Mouse (Mus musculus): Measurements from ENCODE around the gene Dio1.
A peak's percentile ranks its signal among the peaks of the same experiment; 100 is the strongest.

Gene Dio1

DNA sequence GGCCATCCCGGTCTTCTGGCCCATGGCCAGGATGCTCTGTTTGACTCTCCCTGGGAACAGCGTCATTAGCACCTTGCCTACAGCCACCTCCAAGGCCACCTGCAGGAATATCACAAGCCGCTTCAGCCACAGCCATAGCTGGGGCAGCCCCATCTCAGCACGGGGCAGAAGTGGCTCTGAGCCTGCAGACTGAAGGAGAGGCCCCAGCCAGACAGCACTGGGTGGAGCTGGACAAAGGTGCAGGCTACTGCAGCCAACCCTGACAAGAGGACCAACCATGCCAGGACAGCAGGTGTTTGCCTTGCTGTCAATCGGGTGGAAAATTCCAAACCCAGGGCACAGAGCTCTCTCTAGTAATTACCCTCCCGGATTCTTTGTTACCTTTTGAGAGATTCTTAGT lies at the start of gene Dio1:
Gene Dio1 (minus strand): TSS at position 204 of the 400 bp plus-strand sequence.
- Histone ChIP-seq H3K4me1 (replicated peaks; ENCODE audit: low read depth, low read length) (no peaks in the 10 kb centered on the region), H3K36me3 (ENCODE audit: insufficient read depth, low read length) (no peaks in the 10 kb centered on the region), H3K9me3 (ENCODE audit: low read length) (no peaks in the 10 kb centered on the region), H3K4me3 (replicated peaks; ENCODE audit: low read length) (no peak within 1 kb of the TSS), H3K27me3 (ENCODE audit: insufficient read depth, low read length) (peaks cover 6% of the 10 kb centered on the region)
- TF ChIP-seq CTCF (conservative IDR thresholded peaks at IDR 0.05; ENCODE audit: low read length) (no peak), POU5F1 (IDR thresholded peaks at IDR 0.05; ENCODE audit: borderline replicate concordance, low read length) (no peak), NANOG (IDR thresholded peaks at IDR 0.05; ENCODE audit: borderline replicate concordance, low read length) (no peak)

DNA sequence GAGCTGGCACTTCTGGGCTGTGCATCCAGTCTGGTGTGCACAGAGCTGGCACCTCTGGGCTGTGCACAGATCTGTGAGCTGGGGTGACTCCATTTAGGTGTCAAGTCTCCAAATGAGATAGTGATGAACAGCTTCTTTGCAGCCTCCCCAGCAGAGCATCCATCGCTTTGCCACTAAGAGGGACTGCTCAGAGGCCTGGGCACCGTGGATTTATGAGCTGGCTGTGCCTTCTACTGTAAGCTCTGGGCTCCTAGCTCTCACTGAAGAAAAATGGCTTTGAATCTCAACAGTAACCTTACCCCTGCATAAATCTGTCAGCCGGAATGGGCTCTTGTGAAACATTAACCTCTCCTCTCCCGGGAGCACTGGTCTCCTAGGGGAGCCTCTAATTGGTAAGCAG lies 47.6 kb upstream of the Dio1 start:
- H3K4me1 ChIP-seq (replicated peaks; ENCODE audit: low read depth, low read length), result peaks cover 12% of the 10 kb centered on the region
- TF ChIP-seq NANOG (IDR thresholded peaks at IDR 0.05; ENCODE audit: borderline replicate concordance, low read length) (no peak), CTCF (conservative IDR thresholded peaks at IDR 0.05; ENCODE audit: low read length) (no peak), POU5F1 (IDR thresholded peaks at IDR 0.05; ENCODE audit: borderline replicate concordance, low read length) (no peak)
- no peaks in the 10 kb centered on the region for H3K27me3 ChIP-seq (ENCODE audit: insufficient read depth, low read length)
- peaks cover 12% of the 10 kb centered on the region for H3K36me3 ChIP-seq (ENCODE audit: insufficient read depth, low read length)
- peaks cover 3% of the 10 kb centered on the region; the same call in 1 of the 2 replicates for H3K9me3 ChIP-seq (ENCODE audit: low read length)
- H3K4me3 ChIP-seq (replicated peaks; ENCODE audit: low read length), result no peak overlapping the region

DNA sequence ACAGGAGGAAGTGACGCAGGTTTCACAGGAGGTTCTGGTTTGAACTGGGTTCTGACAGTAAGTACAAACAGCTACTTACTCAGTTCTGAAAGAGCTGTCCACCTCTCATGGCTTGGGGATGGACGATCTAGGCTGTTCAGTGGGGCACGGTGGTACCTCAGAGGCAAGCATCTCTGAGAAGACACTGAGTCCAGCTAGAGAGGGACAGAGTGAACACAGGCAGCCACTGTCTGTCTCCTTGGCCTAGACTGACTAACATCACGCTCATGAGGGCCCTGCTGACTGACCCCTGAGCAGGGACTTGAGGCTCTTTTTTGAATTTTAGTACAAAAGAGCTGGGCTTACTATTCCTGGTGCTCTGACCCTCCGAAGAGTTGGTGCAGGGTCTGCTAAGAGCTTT lies 47.2 kb upstream of the Dio1 start:
- Histone ChIP-seq H3K4me1 (replicated peaks; ENCODE audit: low read depth, low read length) (peaks cover 10% of the 10 kb centered on the region), H3K9me3 (ENCODE audit: low read length) (peaks cover 3% of the 10 kb centered on the region; the same call in 1 of the 2 replicates), H3K36me3 (ENCODE audit: insufficient read depth, low read length) (peaks cover 12% of the 10 kb centered on the region), H3K4me3 (replicated peaks; ENCODE audit: low read length) (no peak overlapping the region), H3K27me3 (ENCODE audit: insufficient read depth, low read length) (no peaks in the 10 kb centered on the region)
- no peak for TF ChIP-seq POU5F1 (IDR thresholded peaks at IDR 0.05; ENCODE audit: borderline replicate concordance, low read length)
- TF ChIP-seq NANOG (IDR thresholded peaks at IDR 0.05; ENCODE audit: borderline replicate concordance, low read length), result no peak

DNA sequence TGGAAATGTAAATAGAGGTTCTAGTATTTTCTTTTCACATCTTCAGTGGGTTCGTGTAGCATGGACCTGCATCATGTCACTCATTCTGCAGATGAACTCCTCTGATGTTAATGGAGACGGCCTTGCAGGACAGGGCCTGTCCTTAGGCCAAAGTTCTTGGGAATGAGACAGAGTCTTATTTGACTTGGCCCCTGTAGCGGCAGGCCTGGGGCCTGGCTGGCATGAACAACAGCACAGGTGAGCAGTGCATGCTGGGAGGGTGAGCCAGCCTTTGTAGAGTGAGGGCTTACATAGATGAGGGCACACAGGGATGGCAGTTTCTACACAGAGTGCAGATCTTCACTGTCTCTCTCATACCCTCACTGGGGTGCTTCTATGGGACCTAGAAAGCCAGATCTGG lies 46.6 kb upstream of the Dio1 start:
- H3K4me1 ChIP-seq (replicated peaks; ENCODE audit: low read depth, low read length), result peaks cover 10% of the 10 kb centered on the region
- H3K36me3 ChIP-seq (ENCODE audit: insufficient read depth, low read length), result peaks cover 12% of the 10 kb centered on the region
- no peaks in the 10 kb centered on the region for H3K27me3 ChIP-seq (ENCODE audit: insufficient read depth, low read length)
- no peak overlapping the region for H3K4me3 ChIP-seq (replicated peaks; ENCODE audit: low read length)
- H3K9me3 ChIP-seq (ENCODE audit: low read length), result peaks cover 2% of the 10 kb centered on the region; the same call in 1 of the 2 replicates
- TF ChIP-seq CTCF (conservative IDR thresholded peaks at IDR 0.05; ENCODE audit: low read length) (no peak), NANOG (IDR thresholded peaks at IDR 0.05; ENCODE audit: borderline replicate concordance, low read length) (no peak), POU5F1 (IDR thresholded peaks at IDR 0.05; ENCODE audit: borderline replicate concordance, low read length) (no peak)

DNA sequence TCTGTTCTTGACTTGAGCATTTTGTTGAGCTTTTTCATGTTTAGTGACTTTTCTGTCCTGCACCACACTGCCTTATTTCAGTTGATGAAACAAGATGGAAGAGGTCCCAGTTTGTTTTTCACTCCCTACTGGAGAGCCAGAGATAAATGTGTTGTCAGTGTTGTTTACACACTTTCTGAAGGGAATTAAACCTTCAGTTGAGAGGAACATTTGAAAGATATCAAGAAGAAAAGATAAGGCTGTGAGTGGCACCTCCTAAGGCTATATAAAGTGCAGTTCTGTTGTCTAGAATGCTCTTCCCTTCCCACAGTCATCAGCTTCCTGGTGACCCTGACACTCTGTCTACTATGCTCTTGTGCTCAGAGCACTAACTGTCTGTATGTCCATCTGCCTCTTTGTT lies 44.4 kb upstream of the Dio1 start:
- H3K27me3 ChIP-seq (ENCODE audit: insufficient read depth, low read length), result no peaks in the 10 kb centered on the region
- peaks cover 12% of the 10 kb centered on the region for H3K36me3 ChIP-seq (ENCODE audit: insufficient read depth, low read length)
- TF ChIP-seq POU5F1 (IDR thresholded peaks at IDR 0.05; ENCODE audit: borderline replicate concordance, low read length) (no peak), NANOG (IDR thresholded peaks at IDR 0.05; ENCODE audit: borderline replicate concordance, low read length) (no peak), CTCF (conservative IDR thresholded peaks at IDR 0.05; ENCODE audit: low read length) (no peak)
- peaks cover 2% of the 10 kb centered on the region; the same call in 1 of the 2 replicates for H3K4me1 ChIP-seq (replicated peaks; ENCODE audit: low read depth, low read length)
- H3K9me3 ChIP-seq (ENCODE audit: low read length), result no peaks in the 10 kb centered on the region
- H3K4me3 ChIP-seq (replicated peaks; ENCODE audit: low read length), result no peak overlapping the region

DNA sequence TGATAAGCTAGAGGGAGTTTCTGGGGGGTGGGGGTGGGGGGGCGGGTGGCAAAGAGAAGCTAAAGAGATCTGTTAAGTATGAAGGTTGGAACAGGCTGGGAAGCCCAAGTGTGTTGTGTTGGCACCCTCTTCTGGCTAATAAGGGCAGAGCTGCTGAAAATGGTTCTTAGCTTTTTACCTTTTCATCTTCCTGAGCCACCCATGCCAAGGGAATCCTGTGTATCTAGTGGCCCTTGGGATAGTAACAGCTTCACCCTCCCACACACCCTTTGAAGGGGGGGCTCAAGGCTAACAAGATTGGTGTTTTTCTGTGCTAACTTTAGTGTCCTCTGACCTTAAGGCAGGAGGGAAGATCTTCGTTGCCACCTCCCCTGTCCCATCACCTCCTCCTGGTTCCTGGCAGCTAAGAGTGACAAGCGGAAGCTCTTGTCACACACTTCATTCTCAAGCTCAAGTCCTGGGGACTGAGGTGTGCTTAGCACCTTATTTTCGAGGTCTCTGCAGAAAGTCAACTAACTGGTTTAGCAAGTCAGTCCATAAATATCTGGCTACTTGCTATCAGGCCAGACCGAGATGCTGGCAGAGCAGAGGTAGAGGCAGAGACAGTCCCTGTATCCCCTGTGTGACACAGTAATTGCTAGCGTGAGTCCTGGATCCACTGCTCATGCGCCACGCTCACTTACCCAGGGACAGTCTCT lies 42.5 kb upstream of the Dio1 start:
- Histone ChIP-seq H3K4me1 (replicated peaks; ENCODE audit: low read depth, low read length) (no peaks in the 10 kb centered on the region; the same call in 1 of the 2 replicates), H3K36me3 (ENCODE audit: insufficient read depth, low read length) (peaks cover 23% of the 10 kb centered on the region), H3K4me3 (replicated peaks; ENCODE audit: low read length) (no peak overlapping the region), H3K9me3 (ENCODE audit: low read length) (no peaks in the 10 kb centered on the region), H3K27me3 (ENCODE audit: insufficient read depth, low read length) (no peaks in the 10 kb centered on the region)
- TF ChIP-seq NANOG (IDR thresholded peaks at IDR 0.05; ENCODE audit: borderline replicate concordance, low read length) (no peak), POU5F1 (IDR thresholded peaks at IDR 0.05; ENCODE audit: borderline replicate concordance, low read length) (no peak), CTCF (conservative IDR thresholded peaks at IDR 0.05; ENCODE audit: low read length) (peak; percentile 25; the same call in 1 of the 2 replicates)

DNA sequence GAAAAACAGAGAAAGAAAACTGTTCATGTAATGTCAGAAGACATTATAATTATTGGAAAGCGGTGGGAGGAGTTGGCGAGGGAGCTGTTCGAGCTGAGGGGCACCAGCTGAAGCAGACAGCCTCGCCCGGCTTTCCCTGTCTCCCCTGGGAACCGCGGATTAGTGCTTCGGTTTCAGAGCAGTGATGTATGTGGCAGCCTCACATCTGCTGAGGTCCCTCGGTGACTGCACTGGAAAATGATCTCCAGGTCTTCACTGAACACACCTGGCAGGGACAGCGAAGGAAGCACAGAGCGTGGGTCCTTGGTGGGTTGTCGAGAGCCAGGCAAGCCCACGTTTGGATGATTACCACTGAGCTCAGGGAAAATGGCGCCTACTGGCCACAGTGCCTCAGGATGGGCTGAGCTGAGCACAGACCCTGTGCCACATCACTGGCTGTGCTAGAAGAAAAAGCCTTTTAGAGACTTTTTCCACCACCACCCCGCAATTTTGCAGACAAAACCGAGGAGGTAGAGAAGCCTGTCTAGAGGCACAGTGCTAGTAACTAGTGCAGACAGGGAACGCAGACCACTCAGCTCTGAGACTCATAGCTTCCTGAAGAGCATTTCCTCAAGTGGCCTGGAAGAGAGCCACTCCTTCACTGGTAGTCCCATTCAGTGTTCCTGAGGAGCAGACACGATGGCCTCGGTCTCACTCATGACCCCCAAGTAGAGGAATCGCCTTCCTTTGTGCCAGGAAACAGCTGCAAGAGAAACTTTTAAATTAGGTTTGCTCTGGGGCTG lies 41.8 kb upstream of the Dio1 start:
- H3K36me3 ChIP-seq (ENCODE audit: insufficient read depth, low read length), result peaks cover 22% of the 10 kb centered on the region
- TF ChIP-seq NANOG (IDR thresholded peaks at IDR 0.05; ENCODE audit: borderline replicate concordance, low read length) (no peak), CTCF (conservative IDR thresholded peaks at IDR 0.05; ENCODE audit: low read length) (no peak), POU5F1 (IDR thresholded peaks at IDR 0.05; ENCODE audit: borderline replicate concordance, low read length) (no peak)
- H3K27me3 ChIP-seq (ENCODE audit: insufficient read depth, low read length), result no peaks in the 10 kb centered on the region
- no peak overlapping the region for H3K4me3 ChIP-seq (replicated peaks; ENCODE audit: low read length)
- H3K9me3 ChIP-seq (ENCODE audit: low read length), result no peaks in the 10 kb centered on the region
- no peaks in the 10 kb centered on the region; the same call in 1 of the 2 replicates for H3K4me1 ChIP-seq (replicated peaks; ENCODE audit: low read depth, low read length)

DNA sequence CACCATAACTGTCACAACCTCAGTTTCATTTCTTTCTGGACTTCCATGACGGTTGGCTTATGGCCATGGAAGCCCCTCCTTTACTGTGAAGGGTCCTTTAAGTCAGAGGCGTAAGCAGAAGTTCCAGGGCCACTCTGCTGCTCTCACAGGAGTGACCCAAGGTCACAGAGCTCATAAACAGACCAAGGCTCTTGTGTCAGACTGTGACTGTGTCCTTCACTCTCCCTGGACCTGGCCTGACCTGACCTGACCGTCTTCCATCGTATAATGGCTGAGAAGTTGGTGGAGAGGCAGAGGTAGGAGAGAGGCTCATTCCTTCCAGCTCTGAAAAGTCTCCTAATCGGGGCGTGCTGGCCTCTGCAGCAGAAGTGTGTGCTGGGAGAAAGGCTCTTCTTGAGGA lies 40.3 kb upstream of the Dio1 start:
- Histone ChIP-seq H3K9me3 (ENCODE audit: low read length) (no peaks in the 10 kb centered on the region), H3K4me3 (replicated peaks; ENCODE audit: low read length) (no peak overlapping the region), H3K4me1 (replicated peaks; ENCODE audit: low read depth, low read length) (no peaks in the 10 kb centered on the region; the same call in 1 of the 2 replicates), H3K27me3 (ENCODE audit: insufficient read depth, low read length) (no peaks in the 10 kb centered on the region), H3K36me3 (ENCODE audit: insufficient read depth, low read length) (peaks cover 20% of the 10 kb centered on the region)
- TF ChIP-seq CTCF (conservative IDR thresholded peaks at IDR 0.05; ENCODE audit: low read length), result no peak
- no peak for TF ChIP-seq POU5F1 (IDR thresholded peaks at IDR 0.05; ENCODE audit: borderline replicate concordance, low read length)
- no peak for TF ChIP-seq NANOG (IDR thresholded peaks at IDR 0.05; ENCODE audit: borderline replicate concordance, low read length)
